Mouse (Mus musculus) neural tube, embryonic 13.5 days (tissue): Measurements from ENCODE around the gene Zranb3. TPM values are rescaled to one million over a fixed set of nuclear protein-coding genes. Genes with fewer than 3 reads are reported as not detected.
A peak's percentile ranks its signal among the peaks of the same experiment; 100 is the strongest.

Experiments
- ATAC-seq: fragments of 200-750 bp; cut with Nextera tagmentation; 2 replicates; pipeline ENCODE4 v1.8.0; 2017; ENCODE audit warnings: low read depth, mild to moderate bottlenecking, moderate TSS enrichment, moderate library complexity
- H3K27ac ChIP-seq: fragments of 300-500 bp; sonication (generic); replicated peaks from 2 replicates; pipeline ENCODE4 v1.5.1; 2015; ENCODE audit warnings: moderate library complexity, mild to moderate bottlenecking, inconsistent platforms
- H3K27me3 ChIP-seq: fragments of 300-500 bp; sonication (generic); 2 replicates; pipeline ENCODE4 v1.6.1; 2015; ENCODE audit warnings: mild to moderate bottlenecking, inconsistent platforms
- H3K36me3 ChIP-seq: fragments of 300-500 bp; sonication (generic); 2 replicates; pipeline ENCODE4 v1.6.1; 2015; ENCODE audit warnings: mild to moderate bottlenecking, inconsistent platforms
- H3K4me1 ChIP-seq: fragments of 300-500 bp; sonication (generic); replicated peaks from 2 replicates; pipeline ENCODE4 v1.6.1; 2015; ENCODE audit warnings: inconsistent platforms
- H3K4me2 ChIP-seq: fragments of 300-500 bp; sonication (generic); 2 replicates; pipeline ENCODE4 v1.6.1; 2015; ENCODE audit warnings: inconsistent platforms, mild to moderate bottlenecking, moderate library complexity
- H3K4me3 ChIP-seq: fragments of 300-500 bp; sonication (generic); 2 replicates; pipeline ENCODE4 v1.5.1; 2015; ENCODE audit warnings: mild to moderate bottlenecking, inconsistent platforms
- H3K9ac ChIP-seq: fragments of 300-500 bp; sonication (generic); 2 replicates; pipeline ENCODE4 v1.6.1; 2015; ENCODE audit warnings: moderate library complexity, mild to moderate bottlenecking, inconsistent platforms
- H3K9me3 ChIP-seq: fragments of 300-500 bp; sonication (generic); 2 replicates; pipeline ENCODE4 v1.6.1; 2016; ENCODE audit warnings: inconsistent platforms
- WGBS: fragments of 180-500 bp; shearing (Covaris S2); methylation state at CpG from one replicate; pipeline ENCODE4 v1.1.7; 2015; 5-methylcytosine and 5-hydroxymethylcytosine counted together
- polyA plus RNA-seq: library from polyadenylated mRNA; unstranded; fragments of >200 nt; fragmentation: Nextera tagmentation; extraction: Ambion mirVana; gene quantifications from 2 replicates; pipeline ENCODE4 v1.2.1, GENCODE M21; 2015

Gene Zranb3
- polyA plus RNA-seq, 1 experiment from 2014 or later, result 3.4 TPM

GRCm38 (mm10) chr1:127904774-127905385, 198.0 kb downstream of the Zranb3 start:
- H3K4me1 ChIP-seq, result 0 out of 2 replicates have a peak, but pooled peaks cover 4% of the 10 kb centered on the region
- H3K27ac ChIP-seq, result 0 out of 2 replicates have a peak overlapping the region, but pooled peaks have one; percentile 9
- no peaks in the 10 kb centered on the region for H3K9me3 ChIP-seq
- H3K4me3 ChIP-seq, result no peak overlapping the region
- H3K4me2 ChIP-seq, result no peak overlapping the region
- WGBS, result 19% methylated on average over 2 of the region's 2 CpGs
- no peaks in the 10 kb centered on the region for H3K27me3 ChIP-seq
- H3K9ac ChIP-seq, result no peak overlapping the region
- ATAC-seq, result no peak; the same call in 1 of the 2 replicates
- peaks cover 16% of the 10 kb centered on the region for H3K36me3 ChIP-seq

Other genes starting within 250 kb of the Zranb3 start
- gene Map3k19, start 248.0 kb downstream of the Zranb3 start, polyA plus RNA-seq, result 0.21 and 0.22 TPM in 2 replicates
- 19.3 and 21.7 TPM in 2 replicates for gene Rab3gap1, start 234.3 kb downstream of the Zranb3 start, polyA plus RNA-seq
- 80.5 and 93.4 TPM in 2 replicates for gene R3hdm1, start 254 bp upstream of the Zranb3 start, polyA plus RNA-seq
- gene Ubxn4, start 140.9 kb upstream of the Zranb3 start, polyA plus RNA-seq, result 81.3 and 82.9 TPM in 2 replicates
- gene Lct, start 225.3 kb upstream of the Zranb3 start, polyA plus RNA-seq, result 0.04 and 0.06 TPM in 2 replicates